Mouse (Mus musculus): ENCODE data around the gene Idh2. TPM values are rescaled to one million over a fixed set of nuclear protein-coding genes. Genes with fewer than 3 reads are reported as not detected.

The Idh2 gene
- total and polyA plus RNA-seq, 2 experiments from 2014 or later = 115 to 122 TPM

GRCm38 (mm10) chr7:80130344-80131055, 15.3 kb upstream of the Idh2 start:
- ATAC-seq (ENCODE audit: low FRiP score) (no peak), DNase-seq (ENCODE audit: low spot score) (no peak)
- no peaks in the 10 kb centered on the region for H3K27me3 ChIP-seq (ENCODE audit: insufficient read depth, low read length)
- H3K4me2 ChIP-seq (ENCODE audit: low read depth, low read length, poor library complexity, severe bottlenecking) = no peak overlapping the region
- no peak overlapping the region for H3K4me3 ChIP-seq (ENCODE audit: low read depth, low read length)
- no peak overlapping the region for H3K27ac ChIP-seq (ENCODE audit: low read depth, low read length)
- H3K9me3 ChIP-seq (ENCODE audit: low read length) = no peaks in the 10 kb centered on the region
- no peaks in the 10 kb centered on the region for H3K4me1 ChIP-seq (ENCODE audit: insufficient read depth, low read length)
- no peak overlapping the region for H3K9ac ChIP-seq (replicated peaks; ENCODE audit: low read length, poor library complexity, severe bottlenecking)
- no peak for TF ChIP-seq CTCF (IDR thresholded peaks at IDR 0.05)
- 44% methylated on average over 12 of the region's 12 CpGs for WGBS
- no peaks in the 10 kb centered on the region for H3K36me3 ChIP-seq (ENCODE audit: insufficient read depth, low read length)

- DNase-seq (ENCODE audit: low spot score) = no peak
- Histone ChIP-seq H3K4me3 (ENCODE audit: low read depth, low read length) (no peak overlapping the region), H3K4me1 (ENCODE audit: insufficient read depth, low read length) (no peaks in the 10 kb centered on the region), H3K9ac (replicated peaks; ENCODE audit: low read length, poor library complexity, severe bottlenecking) (no peak overlapping the region), H3K27ac (ENCODE audit: low read depth, low read length) (no peak overlapping the region), H3K27me3 (ENCODE audit: insufficient read depth, low read length) (no peaks in the 10 kb centered on the region), H3K9me3 (ENCODE audit: low read length) (no peaks in the 10 kb centered on the region), H3K36me3 (ENCODE audit: insufficient read depth, low read length) (no peaks in the 10 kb centered on the region), H3K4me2 (ENCODE audit: low read depth, low read length, poor library complexity, severe bottlenecking) (no peak overlapping the region)
- TF ChIP-seq CTCF (IDR thresholded peaks at IDR 0.05) = no peak
- 67% methylated on average over 4 of the region's 4 CpGs for WGBS
- no peak for ATAC-seq (ENCODE audit: low FRiP score)
Measured at GRCm38 (mm10) chr7:80129278-80129677, 14.1 kb upstream of the Idh2 start.

DNA sequence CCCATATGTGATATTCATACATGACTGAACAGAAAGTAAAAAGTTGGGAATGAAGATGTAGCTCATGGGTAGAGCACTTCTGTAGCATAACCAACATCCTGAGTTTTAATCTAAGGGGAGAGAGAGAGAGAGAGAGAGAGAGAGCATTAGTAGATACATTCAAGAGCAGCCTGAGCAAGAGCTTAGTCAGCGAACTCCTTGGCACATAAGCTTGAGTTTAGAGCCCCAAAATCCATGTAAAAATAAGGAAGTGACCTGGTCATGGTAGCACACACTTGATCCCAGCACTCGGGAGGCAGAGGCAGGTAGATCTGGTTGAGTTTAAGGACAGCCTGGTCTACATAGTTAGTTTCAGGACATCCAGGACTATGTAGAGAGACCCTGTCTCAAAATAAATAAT, 8.5 kb upstream of the Idh2 start:
- no peak for TF ChIP-seq CTCF (IDR thresholded peaks at IDR 0.05)
- DNase-seq (ENCODE audit: low spot score) = no peak
- Histone ChIP-seq H3K4me2 (ENCODE audit: low read depth, low read length, poor library complexity, severe bottlenecking) (no peak overlapping the region), H3K4me1 (ENCODE audit: insufficient read depth, low read length) (no peaks in the 10 kb centered on the region), H3K4me3 (ENCODE audit: low read depth, low read length) (no peak overlapping the region), H3K9me3 (ENCODE audit: low read length) (no peaks in the 10 kb centered on the region), H3K27me3 (ENCODE audit: insufficient read depth, low read length) (no peaks in the 10 kb centered on the region), H3K9ac (replicated peaks; ENCODE audit: low read length, poor library complexity, severe bottlenecking) (no peak overlapping the region), H3K27ac (ENCODE audit: low read depth, low read length) (no peak overlapping the region), H3K36me3 (ENCODE audit: insufficient read depth, low read length) (no peaks in the 10 kb centered on the region)
- no peak for ATAC-seq (ENCODE audit: low FRiP score)
- 89% methylated on average over 2 of the region's 2 CpGs for WGBS

GRCm38 (mm10) chr7:80123115-80123514, 7.9 kb upstream of the Idh2 start:
- H3K4me2 ChIP-seq (ENCODE audit: low read depth, low read length, poor library complexity, severe bottlenecking) = no peak overlapping the region
- no peaks in the 10 kb centered on the region for H3K36me3 ChIP-seq (ENCODE audit: insufficient read depth, low read length)
- no peak for ATAC-seq (ENCODE audit: low FRiP score)
- H3K27ac ChIP-seq (ENCODE audit: low read depth, low read length) = no peak overlapping the region
- DNase-seq (ENCODE audit: low spot score) = no peak
- TF ChIP-seq CTCF (IDR thresholded peaks at IDR 0.05) = no peak
- no peaks in the 10 kb centered on the region for H3K4me1 ChIP-seq (ENCODE audit: insufficient read depth, low read length)
- H3K9me3 ChIP-seq (ENCODE audit: low read length) = no peaks in the 10 kb centered on the region
- no peak overlapping the region for H3K4me3 ChIP-seq (ENCODE audit: low read depth, low read length)
- no peaks in the 10 kb centered on the region for H3K27me3 ChIP-seq (ENCODE audit: insufficient read depth, low read length)
- WGBS = 64% methylated on average over 4 of the region's 4 CpGs
- no peak overlapping the region for H3K9ac ChIP-seq (replicated peaks; ENCODE audit: low read length, poor library complexity, severe bottlenecking)

DNA sequence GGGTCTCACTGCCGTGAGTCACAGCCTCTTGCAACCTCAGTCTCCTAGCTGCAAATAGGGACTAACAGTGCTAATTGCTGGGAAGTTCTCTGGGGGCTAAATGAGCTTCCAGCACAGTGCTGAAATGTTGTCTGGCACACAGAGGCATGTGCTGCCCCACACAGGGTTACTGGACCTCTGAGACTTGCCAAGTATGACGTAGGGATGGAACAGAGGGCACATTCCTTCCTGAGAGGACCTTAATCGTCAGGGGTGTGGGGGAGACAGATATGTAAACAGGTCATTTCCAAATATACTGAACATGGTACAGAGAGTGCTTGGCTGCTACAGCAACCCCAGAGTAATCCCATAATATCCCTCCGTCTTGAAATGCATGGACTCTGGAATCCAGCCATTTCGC, 5.9 kb upstream of the Idh2 start:
- 73% methylated on average over 5 of the region's 5 CpGs for WGBS
- H3K36me3 ChIP-seq (ENCODE audit: insufficient read depth, low read length) = no peaks in the 10 kb centered on the region
- H3K27ac ChIP-seq (ENCODE audit: low read depth, low read length) = no peak overlapping the region
- ATAC-seq (ENCODE audit: low FRiP score) (no peak), DNase-seq (ENCODE audit: low spot score) (no peak)
- no peaks in the 10 kb centered on the region for H3K9me3 ChIP-seq (ENCODE audit: low read length)
- H3K9ac ChIP-seq (replicated peaks; ENCODE audit: low read length, poor library complexity, severe bottlenecking) = no peak overlapping the region
- no peak overlapping the region for H3K4me3 ChIP-seq (ENCODE audit: low read depth, low read length)
- TF ChIP-seq CTCF (IDR thresholded peaks at IDR 0.05) = no peak
- H3K4me1 ChIP-seq (ENCODE audit: insufficient read depth, low read length) = 0 out of 2 replicates have a peak, but pooled peaks cover 3% of the 10 kb centered on the region
- H3K4me2 ChIP-seq (ENCODE audit: low read depth, low read length, poor library complexity, severe bottlenecking) = no peak overlapping the region
- H3K27me3 ChIP-seq (ENCODE audit: insufficient read depth, low read length) = no peaks in the 10 kb centered on the region

GRCm38 (mm10) chr7:80119198-80119597, 4.0 kb upstream of the Idh2 start:
- Histone ChIP-seq H3K27ac (ENCODE audit: low read depth, low read length) (no peak overlapping the region), H3K9me3 (ENCODE audit: low read length) (no peaks in the 10 kb centered on the region), H3K4me2 (ENCODE audit: low read depth, low read length, poor library complexity, severe bottlenecking) (no peak overlapping the region), H3K4me1 (ENCODE audit: insufficient read depth, low read length) (peaks cover 8% of the 10 kb centered on the region; the same call in 1 of the 2 replicates), H3K4me3 (ENCODE audit: low read depth, low read length) (no peak overlapping the region), H3K27me3 (ENCODE audit: insufficient read depth, low read length) (no peaks in the 10 kb centered on the region), H3K9ac (replicated peaks; ENCODE audit: low read length, poor library complexity, severe bottlenecking) (no peak overlapping the region), H3K36me3 (ENCODE audit: insufficient read depth, low read length) (no peaks in the 10 kb centered on the region)
- WGBS = 80% methylated on average over 4 of the region's 4 CpGs
- ATAC-seq (ENCODE audit: low FRiP score) (no peak), DNase-seq (ENCODE audit: low spot score) (no peak)
- TF ChIP-seq CTCF (IDR thresholded peaks at IDR 0.05) = no peak
